Mouse (Mus musculus): Measurements from ENCODE around the gene Kif1a.
"Not testable (repeated sequence)": the region's sequence is repeated elsewhere in the genome, so short reads cannot be mapped to it uniquely, and the experiment has no call there.

The Kif1a gene

GRCm38 (mm10) chr1:93015136-93015535, 86.6 kb downstream of the Kif1a start:
- DNase-seq: no peak

- DNase-seq: peak; percentile 81
Measured at GRCm38 (mm10) chr1:93014460-93014859, 87.3 kb downstream of the Kif1a start.

- no peak for DNase-seq
Measured at GRCm38 (mm10) chr1:93013367-93013766, 88.4 kb downstream of the Kif1a start.

DNA sequence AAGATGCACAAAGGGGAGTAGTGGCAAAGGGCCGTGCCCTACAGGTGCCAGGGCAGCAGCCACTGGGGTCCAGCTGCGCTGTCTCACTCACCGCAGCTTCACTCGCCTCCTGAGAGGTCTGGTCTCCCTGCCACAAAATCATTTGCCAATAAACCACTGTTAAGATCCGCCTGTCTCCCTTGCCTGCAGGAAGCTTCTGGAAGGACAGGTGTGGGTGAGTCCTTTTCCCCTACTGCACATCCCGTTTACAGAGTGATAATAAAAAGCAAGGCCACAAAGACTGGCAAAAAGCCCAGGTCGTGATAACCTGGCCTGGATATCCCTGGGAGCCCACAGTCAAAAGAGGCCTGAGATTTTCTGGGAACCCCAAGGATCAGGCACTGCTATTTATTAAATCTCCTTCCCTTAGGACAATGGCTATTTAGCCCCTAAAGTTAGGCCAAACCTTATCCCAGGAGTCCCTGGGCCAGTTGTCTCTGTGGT, 89.6 kb downstream of the Kif1a start:
- DNase-seq: no peak

- DNase-seq: peak; percentile 23
Measured at GRCm38 (mm10) chr1:93010731-93011130, 91.0 kb downstream of the Kif1a start.

DNA sequence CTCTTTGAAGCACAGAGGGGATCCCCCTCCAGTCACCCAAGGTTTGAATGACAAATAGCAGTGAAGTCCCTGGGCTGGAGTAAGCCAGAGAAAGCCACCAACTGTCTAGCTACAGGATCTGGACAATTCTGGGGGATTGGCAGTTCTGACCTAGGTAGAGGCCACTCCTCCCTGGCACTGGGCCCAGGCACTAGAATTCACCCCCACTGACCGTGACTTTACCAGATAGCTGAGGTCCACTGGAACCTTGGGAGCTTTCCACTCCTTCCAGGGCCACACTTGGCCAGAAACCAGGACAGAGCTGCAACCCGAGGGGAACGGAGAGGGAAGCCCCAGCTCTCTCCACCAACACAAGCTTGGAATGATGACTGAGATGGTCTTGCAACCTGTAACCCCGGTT, 92.6 kb downstream of the Kif1a start:
- DNase-seq: no peak

- no peak for DNase-seq
Measured at GRCm38 (mm10) chr1:93006061-93006460, 95.7 kb downstream of the Kif1a start, which contains the start of gene Aqp12. Aqp12 (plus strand) TSS chr1:93006334.

DNA sequence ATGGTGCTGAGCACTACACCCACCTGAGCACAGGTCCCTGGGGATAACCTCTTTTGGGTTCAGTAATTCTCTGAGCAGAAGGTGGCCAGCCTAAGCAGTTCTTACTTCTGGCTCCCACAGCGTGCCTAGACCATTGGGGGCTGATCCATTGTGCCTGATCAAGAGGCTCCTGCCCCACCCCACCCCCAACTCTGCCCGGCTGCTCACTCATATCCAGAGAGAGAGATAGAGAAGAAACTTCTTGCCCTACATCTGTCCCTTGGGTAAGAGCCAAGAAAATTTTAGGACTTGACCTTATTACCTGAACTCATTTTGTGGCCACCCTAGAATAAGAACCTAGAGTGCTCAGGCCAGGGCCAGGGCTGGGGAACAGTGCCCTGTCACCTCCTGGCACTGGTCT, 108.9 kb downstream of the Kif1a start:
- no peak for DNase-seq

- no peak for DNase-seq
Measured at GRCm38 (mm10) chr1:92992214-92992855, 109.4 kb downstream of the Kif1a start.

DNA sequence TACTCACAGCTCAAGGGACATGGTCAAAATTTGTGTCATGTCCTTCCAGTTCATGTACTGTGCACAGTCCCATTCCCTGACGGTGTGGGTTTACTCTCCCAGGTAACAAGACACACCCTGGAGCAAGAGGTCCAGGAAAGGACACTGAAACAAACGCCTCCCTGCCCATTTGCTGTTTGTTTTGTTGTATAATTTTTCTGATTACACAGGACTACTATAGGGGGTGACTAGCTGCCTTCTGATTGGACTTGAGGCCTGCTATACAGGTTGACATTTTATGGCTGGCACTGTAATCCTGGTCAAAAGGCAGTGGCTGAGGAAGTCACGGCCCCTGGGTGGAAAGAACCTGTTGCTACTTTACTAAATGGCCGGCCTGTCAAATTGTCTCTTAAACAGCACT, 111.9 kb downstream of the Kif1a start:
- no peak for DNase-seq

GRCm38 (mm10) chr1:92988894-92989293, 112.9 kb downstream of the Kif1a start:
- no peak for DNase-seq

- no peak for DNase-seq
Measured at GRCm38 (mm10) chr1:92984999-92985398, 116.8 kb downstream of the Kif1a start.

- DNase-seq: no peak
Measured at GRCm38 (mm10) chr1:92982931-92983605, 118.7 kb downstream of the Kif1a start.

- DNase-seq: peak; percentile 74
Measured at GRCm38 (mm10) chr1:92981056-92981845, 120.5 kb downstream of the Kif1a start.

DNA sequence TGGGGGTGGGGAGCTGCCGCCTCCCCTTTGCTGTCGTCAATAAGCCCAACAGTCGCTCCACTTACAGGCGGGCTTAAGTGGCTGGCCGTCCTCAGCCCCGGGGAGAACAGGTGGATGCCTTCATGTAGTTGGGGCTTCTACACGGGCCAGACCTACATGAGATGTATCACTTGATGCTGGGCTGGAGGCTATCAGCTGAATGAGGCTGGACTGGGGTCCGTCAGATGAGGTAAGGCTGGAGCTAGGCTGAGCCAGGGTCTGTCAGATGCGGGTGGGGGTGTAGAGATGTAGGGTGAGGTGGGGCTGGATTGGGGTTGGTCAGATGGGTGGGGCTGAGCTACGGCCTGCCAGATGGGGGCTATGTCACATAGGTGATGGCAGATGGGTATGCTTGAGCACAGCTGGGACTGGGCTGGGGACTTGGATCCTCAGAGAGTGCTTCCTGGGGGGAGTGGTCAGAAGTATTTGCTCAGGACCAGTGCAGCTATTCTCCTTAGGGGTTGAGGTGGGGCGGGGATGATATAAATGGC, 122.6 kb downstream of the Kif1a start:
- DNase-seq: no peak

GRCm38 (mm10) chr1:92978645-92979044, 123.1 kb downstream of the Kif1a start:
- DNase-seq: peak; percentile 55

DNA sequence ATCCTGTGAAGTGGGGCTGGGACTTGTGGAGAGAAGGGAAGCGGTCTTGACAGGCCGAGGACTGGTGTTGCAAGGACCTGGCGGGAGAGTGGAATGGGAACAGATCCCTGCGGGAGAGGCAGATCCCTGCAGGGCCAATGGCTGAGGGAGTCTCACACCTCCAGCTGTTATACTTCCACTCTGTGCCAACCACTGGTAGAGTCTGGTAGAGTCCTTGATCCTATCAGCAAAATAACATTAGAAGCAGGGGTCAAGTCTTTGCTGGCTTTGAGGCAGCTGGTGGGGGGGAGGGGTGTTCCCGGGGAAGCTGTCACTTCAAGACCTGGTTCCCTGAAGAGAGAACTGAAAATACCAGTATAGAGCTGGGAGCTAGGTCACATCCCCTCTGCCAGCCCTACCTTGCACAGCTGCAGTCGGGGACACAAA, 125.6 kb downstream of the Kif1a start:
- DNase-seq: peak; percentile 53

DNA sequence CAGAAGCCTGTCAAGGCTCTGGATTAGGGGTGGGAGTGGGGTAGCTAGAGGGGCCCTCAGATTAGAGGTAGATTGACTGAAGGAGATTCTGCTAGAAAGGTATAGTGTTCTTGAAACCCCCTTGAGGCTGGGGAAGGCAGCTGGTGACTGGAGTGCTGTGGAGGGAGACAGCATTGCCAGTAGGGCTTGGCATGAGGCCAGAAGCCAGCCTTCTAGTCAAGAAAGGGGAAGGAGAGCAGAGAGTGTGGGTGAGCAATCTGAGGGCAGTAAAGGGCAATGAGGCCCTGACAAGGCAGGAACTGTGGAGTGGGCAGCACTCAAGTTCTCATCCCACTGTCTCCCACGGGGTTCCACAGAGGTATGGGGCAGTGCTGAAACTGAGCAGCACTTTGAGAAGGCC, 128.9 kb downstream of the Kif1a start:
- DNase-seq: peak; percentile 65

- peak; percentile 52 for DNase-seq
Measured at GRCm38 (mm10) chr1:92971879-92972795, 129.6 kb downstream of the Kif1a start.

GRCm38 (mm10) chr1:92970791-92971190, 131.0 kb downstream of the Kif1a start:
- not testable (repeated sequence) for DNase-seq
